Mouse (Mus musculus): ENCODE measurements at regions not wholly inside any gene's neighbourhood (a gene's known extent, or its start where the extent isn't known, plus 50 kb on each side); places are given as distances from the start of the nearest gene placed in this dataset.

GRCm38 (mm10) chr14:45764231-45764630 lies 106.3 kb upstream of the Ddhd1 start:
- DNase-seq (ENCODE audit: low spot score) (no peak), ATAC-seq (ENCODE audit: extremely low read depth, insufficient number of reproducible peaks, low FRiP score, poor library complexity, severe bottlenecking) (no peak)
- H3K4me1 ChIP-seq (ENCODE audit: insufficient read depth, low read depth, low read length): no peaks in the 10 kb centered on the region
- H3K27me3 ChIP-seq (ENCODE audit: insufficient read depth, low read length): no peaks in the 10 kb centered on the region
- no peaks in the 10 kb centered on the region for H3K9me3 ChIP-seq (replicated peaks)
- H3K4me3 ChIP-seq (ENCODE audit: low read depth, low read length): no peak overlapping the region
- no peaks in the 10 kb centered on the region for H3K36me3 ChIP-seq (replicated peaks)
- TF ChIP-seq CTCF (IDR thresholded peaks at IDR 0.05; ENCODE audit: low read depth, low read length) (no peak), GATA2 (IDR thresholded peaks at IDR 0.05; ENCODE audit: borderline replicate concordance, low read depth, low read length) (no peak), TAL1 (conservative IDR thresholded peaks at IDR 0.05; ENCODE audit: low read depth, low read length) (no peak), POLR2AphosphoS5 (IDR thresholded peaks at IDR 0.05; ENCODE audit: insufficient replicate concordance, low read depth, low read length) (no peak), GATA1 (IDR thresholded peaks at IDR 0.05; ENCODE audit: borderline replicate concordance, low read length) (no peak)

DNA sequence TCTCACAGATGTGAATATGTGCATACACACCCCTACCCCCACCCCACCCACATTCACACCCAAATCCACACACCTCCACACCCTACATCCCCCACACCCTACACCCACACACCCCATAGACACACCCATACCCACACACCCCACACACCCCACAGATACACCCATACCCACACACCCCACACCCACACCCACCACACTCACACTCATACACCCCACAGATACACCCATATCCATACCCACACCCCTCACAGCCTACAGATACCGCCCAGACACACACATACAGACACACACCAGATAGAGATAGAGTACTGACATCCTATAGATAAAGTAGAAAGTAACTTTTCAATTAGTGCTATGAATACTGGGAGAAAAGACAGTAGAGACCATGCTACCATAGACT lies 108.6 kb upstream of the Ddhd1 start:
- Histone ChIP-seq H3K27me3 (ENCODE audit: insufficient read depth, low read length) (no peaks in the 10 kb centered on the region), H3K36me3 (replicated peaks) (no peaks in the 10 kb centered on the region), H3K4me3 (ENCODE audit: low read depth, low read length) (no peak overlapping the region), H3K4me1 (ENCODE audit: insufficient read depth, low read depth, low read length) (no peaks in the 10 kb centered on the region), H3K9me3 (replicated peaks) (no peaks in the 10 kb centered on the region)
- no peak for ATAC-seq (ENCODE audit: extremely low read depth, insufficient number of reproducible peaks, low FRiP score, poor library complexity, severe bottlenecking)
- TF ChIP-seq GATA1 (IDR thresholded peaks at IDR 0.05; ENCODE audit: borderline replicate concordance, low read length) (no peak), POLR2AphosphoS5 (IDR thresholded peaks at IDR 0.05; ENCODE audit: insufficient replicate concordance, low read depth, low read length) (no peak), GATA2 (IDR thresholded peaks at IDR 0.05; ENCODE audit: borderline replicate concordance, low read depth, low read length) (no peak), CTCF (IDR thresholded peaks at IDR 0.05; ENCODE audit: low read depth, low read length) (no peak), TAL1 (conservative IDR thresholded peaks at IDR 0.05; ENCODE audit: low read depth, low read length) (no peak)
- no peak for DNase-seq (ENCODE audit: low spot score)

DNA sequence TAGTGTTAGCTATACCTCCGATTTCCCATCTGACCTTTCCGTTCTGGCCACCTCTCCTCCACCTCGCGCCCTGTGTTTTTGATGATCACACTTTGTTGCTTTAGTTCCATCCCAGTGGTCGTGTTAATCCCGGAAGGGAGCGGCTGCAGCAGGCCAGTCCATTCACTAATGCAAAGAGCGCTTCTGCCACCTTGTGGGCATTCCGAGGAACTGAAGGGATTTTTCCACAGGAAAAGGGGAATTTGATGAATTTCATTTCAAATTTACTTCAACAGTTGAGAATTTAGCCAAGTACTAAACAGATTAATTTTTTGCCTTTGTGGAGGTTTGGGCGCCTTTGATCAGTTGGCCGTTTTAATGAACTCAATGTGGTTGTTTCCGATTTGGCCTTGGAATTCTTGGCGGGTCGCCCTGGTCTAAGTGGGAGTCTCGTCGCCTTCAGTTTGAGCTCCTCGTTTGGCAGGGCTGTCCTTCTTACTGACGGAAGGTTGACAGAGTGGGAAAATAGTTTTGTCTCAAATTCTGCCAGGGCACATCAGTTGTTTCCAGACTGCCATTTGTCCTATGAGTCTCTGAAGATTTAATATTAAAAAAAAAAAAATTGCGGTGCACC lies 114.8 kb upstream of the Ddhd1 start:
- ATAC-seq (ENCODE audit: extremely low read depth, insufficient number of reproducible peaks, low FRiP score, poor library complexity, severe bottlenecking): no peak

DNA sequence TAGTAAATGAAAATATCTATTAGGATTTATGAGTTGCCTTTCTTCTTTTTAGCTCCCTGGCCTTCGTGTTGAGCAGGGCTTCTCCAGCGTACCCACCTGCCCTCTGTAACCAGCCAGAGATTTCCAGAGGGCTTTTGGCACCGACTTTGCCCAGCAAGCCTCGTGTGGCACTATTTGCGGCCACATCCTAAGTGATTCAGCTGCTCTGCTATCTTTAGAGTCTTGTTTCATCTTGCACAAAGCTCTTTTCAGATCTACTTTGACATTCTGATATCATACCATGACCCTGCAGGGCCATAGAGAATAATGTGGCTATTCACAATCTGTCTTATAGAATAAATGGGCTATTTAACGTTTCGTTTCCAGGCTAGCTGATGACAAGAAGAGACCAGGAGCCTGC lies 115.4 kb upstream of the Ddhd1 start:
- no peak overlapping the region for H3K4me3 ChIP-seq (ENCODE audit: low read depth, low read length)
- DNase-seq (ENCODE audit: low spot score) (no peak), ATAC-seq (ENCODE audit: extremely low read depth, insufficient number of reproducible peaks, low FRiP score, poor library complexity, severe bottlenecking) (no peak)
- no peaks in the 10 kb centered on the region for H3K27me3 ChIP-seq (ENCODE audit: insufficient read depth, low read length)
- H3K4me1 ChIP-seq (ENCODE audit: insufficient read depth, low read depth, low read length): no peaks in the 10 kb centered on the region
- TF ChIP-seq GATA2 (IDR thresholded peaks at IDR 0.05; ENCODE audit: borderline replicate concordance, low read depth, low read length): no peak
- no peak for TF ChIP-seq GATA1 (IDR thresholded peaks at IDR 0.05; ENCODE audit: borderline replicate concordance, low read length)
- TF ChIP-seq POLR2AphosphoS5 (IDR thresholded peaks at IDR 0.05; ENCODE audit: insufficient replicate concordance, low read depth, low read length): no peak
- no peak for TF ChIP-seq TAL1 (conservative IDR thresholded peaks at IDR 0.05; ENCODE audit: low read depth, low read length)
- TF ChIP-seq CTCF (IDR thresholded peaks at IDR 0.05; ENCODE audit: low read depth, low read length): no peak
- no peaks in the 10 kb centered on the region for H3K36me3 ChIP-seq (replicated peaks)
- no peaks in the 10 kb centered on the region for H3K9me3 ChIP-seq (replicated peaks)

More for the DNA sequence above, 114.8 kb upstream of the Ddhd1 start:
- no peak overlapping the region for H3K4me3 ChIP-seq (ENCODE audit: low read depth, low read length)
- no peak for DNase-seq (ENCODE audit: low spot score)
- no peaks in the 10 kb centered on the region for H3K36me3 ChIP-seq (replicated peaks)
- peak; percentile 39; the same call in 1 of the 2 replicates for TF ChIP-seq CTCF (IDR thresholded peaks at IDR 0.05; ENCODE audit: low read depth, low read length)
- no peak for TF ChIP-seq TAL1 (conservative IDR thresholded peaks at IDR 0.05; ENCODE audit: low read depth, low read length)
- no peak for TF ChIP-seq GATA2 (IDR thresholded peaks at IDR 0.05; ENCODE audit: borderline replicate concordance, low read depth, low read length)
- no peak for TF ChIP-seq GATA1 (IDR thresholded peaks at IDR 0.05; ENCODE audit: borderline replicate concordance, low read length)
- TF ChIP-seq POLR2AphosphoS5 (IDR thresholded peaks at IDR 0.05; ENCODE audit: insufficient replicate concordance, low read depth, low read length): no peak
- H3K9me3 ChIP-seq (replicated peaks): no peaks in the 10 kb centered on the region
- no peaks in the 10 kb centered on the region for H3K27me3 ChIP-seq (ENCODE audit: insufficient read depth, low read length)
- no peaks in the 10 kb centered on the region for H3K4me1 ChIP-seq (ENCODE audit: insufficient read depth, low read depth, low read length)

GRCm38 (mm10) chr14:45781850-45782249 lies 123.9 kb upstream of the Ddhd1 start:
- no peaks in the 10 kb centered on the region for H3K36me3 ChIP-seq (replicated peaks)
- DNase-seq (ENCODE audit: low spot score) (no peak), ATAC-seq (ENCODE audit: extremely low read depth, insufficient number of reproducible peaks, low FRiP score, poor library complexity, severe bottlenecking) (no peak)
- H3K4me1 ChIP-seq (ENCODE audit: insufficient read depth, low read depth, low read length): no peaks in the 10 kb centered on the region
- H3K4me3 ChIP-seq (ENCODE audit: low read depth, low read length): no peak overlapping the region
- H3K27me3 ChIP-seq (ENCODE audit: insufficient read depth, low read length): no peaks in the 10 kb centered on the region
- TF ChIP-seq TAL1 (conservative IDR thresholded peaks at IDR 0.05; ENCODE audit: low read depth, low read length) (no peak), GATA2 (IDR thresholded peaks at IDR 0.05; ENCODE audit: borderline replicate concordance, low read depth, low read length) (no peak), GATA1 (IDR thresholded peaks at IDR 0.05; ENCODE audit: borderline replicate concordance, low read length) (no peak)
- H3K9me3 ChIP-seq (replicated peaks): no peaks in the 10 kb centered on the region

- H3K4me1 ChIP-seq (ENCODE audit: insufficient read depth, low read depth, low read length): no peaks in the 10 kb centered on the region
- H3K36me3 ChIP-seq (replicated peaks): no peaks in the 10 kb centered on the region
- TF ChIP-seq GATA1 (IDR thresholded peaks at IDR 0.05; ENCODE audit: borderline replicate concordance, low read length) (no peak), CTCF (IDR thresholded peaks at IDR 0.05; ENCODE audit: low read depth, low read length) (no peak), GATA2 (IDR thresholded peaks at IDR 0.05; ENCODE audit: borderline replicate concordance, low read depth, low read length) (no peak), TAL1 (conservative IDR thresholded peaks at IDR 0.05; ENCODE audit: low read depth, low read length) (no peak), POLR2AphosphoS5 (IDR thresholded peaks at IDR 0.05; ENCODE audit: insufficient replicate concordance, low read depth, low read length) (no peak)
- ATAC-seq (ENCODE audit: extremely low read depth, insufficient number of reproducible peaks, low FRiP score, poor library complexity, severe bottlenecking) (no peak), DNase-seq (ENCODE audit: low spot score) (no peak)
- H3K4me3 ChIP-seq (ENCODE audit: low read depth, low read length): no peak overlapping the region
- no peaks in the 10 kb centered on the region for H3K27me3 ChIP-seq (ENCODE audit: insufficient read depth, low read length)
- H3K9me3 ChIP-seq (replicated peaks): no peaks in the 10 kb centered on the region
These were observed 137.0 kb upstream of the Ddhd1 start for GRCm38 (mm10) chr14:45794980-45795379.

Measured in G1E (cell line).